Mouse (Mus musculus) Patski (cell line): ENCODE measurements at regions not wholly inside any gene's neighbourhood (a gene's known extent, or its start where the extent isn't known, plus 50 kb on each side); places are given as distances from the start of the nearest gene placed in this dataset.

Experiments
- ATAC-seq: fragments of 100-300 bp; one replicate; pipeline ENCODE4 v1.8.0; 2021
- CTCF ChIA-PET: fragments of 350-600 bp; sonication (Branson Sonifier 250); formaldehyde crosslinking; loops from one replicate; lab custom pipeline; 2022; ENCODE audit warnings: inconsistent platforms; lab: Charles Lee
- POLR2A ChIA-PET: fragments of 350-600 bp; sonication (Branson Sonifier 250); formaldehyde crosslinking; loops from one replicate; lab custom pipeline; 2022; ENCODE audit warnings: antibody characterized with exemption, inconsistent platforms; lab: Charles Lee
- DNase-seq: peaks from one replicate; pipeline ENCODE4 v3.0.0-alpha.2; 2011; ENCODE audit warnings: low read depth, low spot score
- H3K27me3 ChIP-seq: fragments of 371-371 bp; one replicate; pipeline ENCODE4 v1.5.1; 2021
- CTCF ChIP-seq: fragments of 100-300 bp; IDR thresholded peaks from one replicate; pipeline ENCODE4 v1.5.1; 2021
- in situ Hi-C: fragments of 300-500 bp; cut with MboI; formaldehyde crosslinking; loops from 3 replicates; pipeline ENCODE4 v1.11.1; 2018; ENCODE audit warnings: low pct_unique_long_range_greater_than_20kb, mixed read lengths

GRCm38 (mm10) chr3:63182411-63183166, 58.7 kb upstream of the Mme start:
- ChIA-PET CTCF (interaction anchor here (1.1 to 3.0 kb wide), 4 partner anchors 9 to 111 kb away, joined by 3 to 11 read pairs (median 4); no protein-coding TSS in a partner anchor), POLR2A (no interaction called here)
- DNase-seq (no peak), ATAC-seq (no peak)
- H3K27me3 ChIP-seq: peaks cover 10% of the 10 kb centered on the region
- TF ChIP-seq CTCF: no peak
- in situ Hi-C loops: no loop called here

GRCm38 (mm10) chr3:63187836-63188440, 53.4 kb upstream of the Mme start:
- no peak for DNase-seq
- POLR2A ChIA-PET: interaction anchor here (0.7 kb wide), 1 partner anchor 676 kb away, joined by 5 read pairs; no protein-coding TSS in a partner anchor

More at GRCm38 (mm10) chr3:63187836-63188440, 53.4 kb upstream of the Mme start:
- ATAC-seq: no peak
- TF ChIP-seq CTCF: no peak
- in situ Hi-C loops: no loop called here
- H3K27me3 ChIP-seq: no peaks in the 10 kb centered on the region
- CTCF ChIA-PET: interaction anchor here (0.9 kb wide), 1 partner anchor 34 kb away, joined by 3 read pairs; no protein-coding TSS in a partner anchor
